Mouse (Mus musculus): ENCODE measurements around the gene Zmynd19.

GRCm38 (mm10) chr2:25003946-25004786 lies 54.6 kb downstream of the Zmynd19 start:
- TF ChIP-seq POLR2A (IDR thresholded peaks at IDR 0.05; ENCODE audit: low read depth, low read length) = no peak
- no peak for TF ChIP-seq CTCF (IDR thresholded peaks at IDR 0.05; ENCODE audit: extremely low read depth, insufficient read length, insufficient replicate concordance, low read depth, low read length)

Data from small intestine, adult 2 months (tissue).